Mouse (Mus musculus) kidney, embryonic 15.5 days (tissue): ENCODE results near the gene Inpp5d. TPM values are rescaled to one million over a fixed set of nuclear protein-coding genes. Genes with fewer than 3 reads are reported as not detected.

Source experiments
- ATAC-seq: fragments of 200-750 bp; cut with Nextera tagmentation; replicated peaks from 2 replicates; pipeline ENCODE4 v1.8.0; 2017; ENCODE audit warnings: moderate TSS enrichment; ENCODE audit not compliant: low FRiP score
- H3K27ac ChIP-seq: fragments of 300-500 bp; sonication (generic); 2 replicates; pipeline ENCODE4 v1.5.1; 2015; ENCODE audit warnings: mild to moderate bottlenecking, inconsistent platforms
- H3K27me3 ChIP-seq: fragments of 300-500 bp; sonication (generic); 2 replicates; pipeline ENCODE4 v1.6.1; 2015; ENCODE audit warnings: inconsistent platforms
- H3K36me3 ChIP-seq: fragments of 300-500 bp; sonication (generic); 2 replicates; pipeline ENCODE4 v1.6.1; 2015; ENCODE audit warnings: inconsistent platforms
- H3K4me1 ChIP-seq: fragments of 300-500 bp; sonication (generic); 2 replicates; pipeline ENCODE4 v1.6.1; 2015; ENCODE audit warnings: inconsistent platforms
- H3K4me2 ChIP-seq: fragments of 300-500 bp; sonication (generic); 2 replicates; pipeline ENCODE4 v1.6.1; 2015; ENCODE audit warnings: moderate library complexity, mild to moderate bottlenecking, inconsistent platforms
- H3K4me3 ChIP-seq: fragments of 300-500 bp; sonication (generic); replicated peaks from 2 replicates; pipeline ENCODE4 v1.5.1; 2015; ENCODE audit warnings: mild to moderate bottlenecking, inconsistent platforms
- H3K9ac ChIP-seq: fragments of 300-500 bp; sonication (generic); 2 replicates; pipeline ENCODE4 v1.6.1; 2015; ENCODE audit warnings: mild to moderate bottlenecking, inconsistent platforms
- H3K9me3 ChIP-seq: fragments of 300-500 bp; sonication (generic); replicated peaks from 2 replicates; pipeline ENCODE4 v1.6.1; 2016; ENCODE audit warnings: inconsistent platforms
- WGBS: fragments of 180-500 bp; shearing (Covaris S2); methylation state at CpG from one replicate; pipeline ENCODE4 v1.1.7; 2015; ENCODE audit warnings: mixed read lengths; 5-methylcytosine and 5-hydroxymethylcytosine counted together
- polyA plus RNA-seq: library from polyadenylated mRNA; unstranded; fragments of >200 nt; fragmentation: Nextera tagmentation; extraction: Ambion mirVana; gene quantifications from 2 replicates; pipeline ENCODE4 v1.2.1, GENCODE M21; 2015

The Inpp5d gene
- polyA plus RNA-seq, 1 experiment from 2014 or later: 10.2 TPM

DNA sequence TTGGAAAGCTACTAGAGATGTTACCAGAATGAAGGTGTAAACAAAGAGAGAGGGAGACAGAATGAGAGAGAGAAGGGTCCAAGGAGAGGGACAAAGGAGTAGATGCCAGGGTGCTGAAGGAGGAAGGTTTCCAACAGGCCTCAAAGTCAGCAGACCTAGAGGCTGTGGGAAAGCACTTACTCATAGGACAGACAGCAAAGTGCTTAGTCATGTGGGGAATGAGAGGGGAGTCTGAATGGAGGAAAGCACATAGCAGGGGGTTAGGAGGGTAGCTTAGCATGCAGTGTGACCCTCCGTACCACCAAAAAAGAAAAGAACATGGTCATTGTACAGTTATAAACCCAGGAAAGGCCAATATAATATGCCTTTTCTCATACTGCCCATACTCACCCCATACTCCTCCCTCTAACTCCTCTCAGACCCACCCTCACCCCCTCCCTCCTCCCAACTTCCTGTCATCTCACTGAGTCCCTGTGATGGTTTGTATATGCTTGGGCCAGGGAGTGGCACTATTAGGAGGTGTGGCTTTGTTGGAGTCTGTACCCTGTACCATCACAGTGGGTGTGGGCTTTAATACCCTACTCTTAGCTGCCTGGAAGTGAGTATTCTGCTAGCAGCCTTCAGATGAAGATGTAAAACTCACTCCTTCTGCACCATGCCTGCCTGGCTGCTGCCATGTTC lies 69.7 kb downstream of the Inpp5d start:
- Histone ChIP-seq H3K9me3 (no peaks in the 10 kb centered on the region), H3K27me3 (no peaks in the 10 kb centered on the region), H3K4me2 (no peak overlapping the region), H3K4me3 (no peak overlapping the region), H3K27ac (no peak overlapping the region), H3K4me1 (no peaks in the 10 kb centered on the region), H3K36me3 (no peaks in the 10 kb centered on the region), H3K9ac (no peak overlapping the region)
- WGBS: 94% methylated on average over 1 of the region's 1 CpGs
- no peak for ATAC-seq

DNA sequence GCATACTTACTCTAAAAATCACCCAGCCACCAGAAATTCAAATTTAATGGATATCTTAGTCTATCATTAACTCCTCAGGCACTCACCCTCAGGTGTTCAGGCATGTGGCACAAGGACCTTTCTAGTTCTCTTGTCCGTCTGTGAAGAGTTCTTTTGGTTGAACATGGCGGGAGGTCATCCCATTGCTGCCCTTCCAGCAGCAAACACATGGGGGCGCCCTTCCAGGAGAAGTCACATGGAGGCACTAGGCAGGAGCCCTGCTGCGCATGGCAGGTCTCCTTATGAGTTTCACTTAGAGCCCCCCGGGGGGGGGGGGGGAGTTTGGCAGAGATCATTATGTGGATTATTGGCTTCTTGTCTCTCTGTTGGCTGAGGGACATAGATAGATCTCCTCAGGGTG lies 76.2 kb downstream of the Inpp5d start:
- H3K9me3 ChIP-seq: no peaks in the 10 kb centered on the region
- H3K36me3 ChIP-seq: no peaks in the 10 kb centered on the region
- no peak overlapping the region for H3K4me3 ChIP-seq
- H3K27me3 ChIP-seq: no peaks in the 10 kb centered on the region
- no peak overlapping the region for H3K27ac ChIP-seq
- no peak overlapping the region for H3K9ac ChIP-seq
- H3K4me2 ChIP-seq: no peak overlapping the region
- 72% methylated on average over 5 of the region's 5 CpGs for WGBS
- no peaks in the 10 kb centered on the region; the same call in 1 of the 2 replicates for H3K4me1 ChIP-seq
- ATAC-seq: no peak

GRCm38 (mm10) chr1:87698010-87698409 lies 77.9 kb downstream of the Inpp5d start:
- WGBS: 76% methylated on average over 6 of the region's 6 CpGs
- Histone ChIP-seq H3K36me3 (no peaks in the 10 kb centered on the region), H3K4me1 (no peaks in the 10 kb centered on the region; the same call in 1 of the 2 replicates), H3K27ac (no peak overlapping the region), H3K27me3 (no peaks in the 10 kb centered on the region), H3K4me3 (no peak overlapping the region), H3K4me2 (no peak overlapping the region), H3K9ac (no peak overlapping the region), H3K9me3 (no peaks in the 10 kb centered on the region)
- ATAC-seq: no peak

DNA sequence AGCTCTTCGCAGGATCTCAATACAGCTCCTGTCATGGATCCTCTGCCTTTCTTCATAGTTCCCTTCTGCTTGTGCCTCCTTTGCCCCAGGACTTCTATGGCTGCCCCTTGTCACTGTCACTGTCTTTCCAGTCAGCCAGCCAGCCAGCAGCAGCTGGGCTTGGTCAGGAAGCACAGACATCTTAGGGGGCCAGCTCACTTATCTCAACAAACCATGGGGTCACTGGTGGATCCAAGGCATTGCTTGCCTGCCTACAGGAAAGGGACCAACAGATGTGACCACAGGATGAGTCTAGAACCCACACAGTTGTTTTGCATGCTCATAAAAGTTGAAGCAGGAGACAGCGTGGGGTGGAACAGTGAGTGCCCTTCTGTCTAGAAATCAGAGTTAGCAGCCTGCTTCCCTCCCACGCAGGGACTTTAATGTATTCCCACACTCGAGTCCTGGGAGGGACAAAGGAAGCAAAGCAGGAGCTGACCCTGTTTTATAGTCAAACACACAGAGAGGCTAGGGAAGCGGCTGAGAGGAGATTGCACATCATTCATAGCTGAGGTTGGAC lies 79.9 kb downstream of the Inpp5d start:
- Histone ChIP-seq H3K9ac (no peak overlapping the region), H3K27ac (no peak overlapping the region), H3K4me2 (no peak overlapping the region), H3K4me3 (no peak overlapping the region), H3K4me1 (no peaks in the 10 kb centered on the region; the same call in 1 of the 2 replicates), H3K27me3 (no peaks in the 10 kb centered on the region), H3K36me3 (no peaks in the 10 kb centered on the region), H3K9me3 (no peaks in the 10 kb centered on the region)
- 38% methylated on average over 5 of the region's 5 CpGs for WGBS
- ATAC-seq: no peak

GRCm38 (mm10) chr1:87704230-87704629 lies 84.1 kb downstream of the Inpp5d start:
- no peaks in the 10 kb centered on the region for H3K27me3 ChIP-seq
- H3K4me3 ChIP-seq: no peak overlapping the region
- 73% methylated on average over 2 of the region's 2 CpGs for WGBS
- no peaks in the 10 kb centered on the region; the same call in 1 of the 2 replicates for H3K9me3 ChIP-seq
- no peak for ATAC-seq
- H3K36me3 ChIP-seq: no peaks in the 10 kb centered on the region
- no peak overlapping the region for H3K4me2 ChIP-seq
- no peak overlapping the region for H3K27ac ChIP-seq
- no peak overlapping the region for H3K9ac ChIP-seq
- no peaks in the 10 kb centered on the region; the same call in 1 of the 2 replicates for H3K4me1 ChIP-seq

DNA sequence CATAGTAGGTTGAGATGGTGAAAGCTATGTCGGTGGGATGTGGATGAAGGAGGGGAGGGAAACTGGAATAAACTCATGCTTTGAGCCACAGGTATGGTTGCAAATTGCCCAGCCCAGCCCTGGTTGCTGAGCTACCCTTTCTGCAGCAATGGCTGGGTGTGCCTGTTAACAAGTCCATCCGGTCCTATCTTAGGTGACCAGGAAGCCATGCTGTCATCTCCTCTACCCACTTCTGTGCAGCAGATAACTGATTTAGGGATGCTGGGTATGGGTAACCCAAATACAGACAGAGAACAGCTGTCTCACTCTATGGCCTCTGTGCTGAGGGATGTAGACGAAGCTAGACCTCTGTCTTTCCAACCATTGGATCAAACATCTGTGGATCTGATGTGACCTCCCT lies 86.2 kb downstream of the Inpp5d start:
- H3K4me2 ChIP-seq: no peak overlapping the region
- peak; percentile 71; the same call in 1 of the 2 replicates for ATAC-seq
- H3K27ac ChIP-seq: no peak overlapping the region
- no peaks in the 10 kb centered on the region for H3K27me3 ChIP-seq
- no peak overlapping the region for H3K4me3 ChIP-seq
- no peaks in the 10 kb centered on the region for H3K36me3 ChIP-seq
- H3K9ac ChIP-seq: no peak overlapping the region
- no peaks in the 10 kb centered on the region; the same call in 1 of the 2 replicates for H3K9me3 ChIP-seq
- 92% methylated on average over 3 of the region's 3 CpGs for WGBS
- no peaks in the 10 kb centered on the region for H3K4me1 ChIP-seq

- WGBS: 78% methylated on average over 6 of the region's 6 CpGs
These were observed 88.9 kb downstream of the Inpp5d start for GRCm38 (mm10) chr1:87709020-87709419.

DNA sequence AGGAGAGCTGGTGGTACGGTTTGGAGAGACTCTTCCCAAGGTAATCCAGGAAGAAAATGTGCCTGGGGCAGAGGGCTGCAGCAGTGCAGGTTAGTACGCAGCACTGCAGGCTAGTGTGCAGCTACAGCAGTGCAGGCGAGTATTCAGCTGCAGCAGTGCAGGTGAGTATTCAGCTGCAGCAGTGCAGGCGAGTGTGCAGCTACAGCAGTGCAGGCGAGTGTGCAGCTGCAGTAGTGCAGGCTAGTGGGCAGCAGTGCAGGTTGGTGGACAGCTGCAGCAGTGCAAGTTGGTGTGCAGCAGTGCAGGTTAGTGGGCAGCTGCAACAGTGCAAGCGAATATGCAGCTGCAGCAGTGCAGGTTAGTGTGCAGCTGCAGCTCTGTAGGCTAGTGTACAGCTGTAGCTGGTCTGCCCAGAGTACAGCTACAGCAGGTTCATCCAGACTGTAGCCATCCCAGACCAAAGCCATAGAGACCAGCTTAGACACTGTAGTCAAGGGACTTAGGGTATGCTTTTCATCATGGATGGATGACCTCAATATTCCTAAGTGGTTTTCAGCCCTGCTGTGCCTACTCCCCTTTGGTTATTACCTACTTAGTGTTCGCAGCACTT lies 89.7 kb downstream of the Inpp5d start:
- Histone ChIP-seq H3K36me3 (no peaks in the 10 kb centered on the region), H3K9ac (no peak overlapping the region), H3K27ac (no peak overlapping the region), H3K27me3 (no peaks in the 10 kb centered on the region), H3K4me2 (no peak overlapping the region), H3K9me3 (no peaks in the 10 kb centered on the region; the same call in 1 of the 2 replicates), H3K4me1 (no peaks in the 10 kb centered on the region), H3K4me3 (no peak overlapping the region)
- ATAC-seq: no peak
- 83% methylated on average over 7 of the region's 7 CpGs for WGBS

More at GRCm38 (mm10) chr1:87709020-87709419, 88.9 kb downstream of the Inpp5d start:
- no peak overlapping the region for H3K27ac ChIP-seq
- H3K4me2 ChIP-seq: no peak overlapping the region
- H3K9me3 ChIP-seq: no peaks in the 10 kb centered on the region; the same call in 1 of the 2 replicates
- H3K27me3 ChIP-seq: no peaks in the 10 kb centered on the region
- no peak overlapping the region for H3K9ac ChIP-seq
- H3K4me3 ChIP-seq: no peak overlapping the region
- H3K36me3 ChIP-seq: no peaks in the 10 kb centered on the region
- ATAC-seq: no peak
- no peaks in the 10 kb centered on the region for H3K4me1 ChIP-seq

DNA sequence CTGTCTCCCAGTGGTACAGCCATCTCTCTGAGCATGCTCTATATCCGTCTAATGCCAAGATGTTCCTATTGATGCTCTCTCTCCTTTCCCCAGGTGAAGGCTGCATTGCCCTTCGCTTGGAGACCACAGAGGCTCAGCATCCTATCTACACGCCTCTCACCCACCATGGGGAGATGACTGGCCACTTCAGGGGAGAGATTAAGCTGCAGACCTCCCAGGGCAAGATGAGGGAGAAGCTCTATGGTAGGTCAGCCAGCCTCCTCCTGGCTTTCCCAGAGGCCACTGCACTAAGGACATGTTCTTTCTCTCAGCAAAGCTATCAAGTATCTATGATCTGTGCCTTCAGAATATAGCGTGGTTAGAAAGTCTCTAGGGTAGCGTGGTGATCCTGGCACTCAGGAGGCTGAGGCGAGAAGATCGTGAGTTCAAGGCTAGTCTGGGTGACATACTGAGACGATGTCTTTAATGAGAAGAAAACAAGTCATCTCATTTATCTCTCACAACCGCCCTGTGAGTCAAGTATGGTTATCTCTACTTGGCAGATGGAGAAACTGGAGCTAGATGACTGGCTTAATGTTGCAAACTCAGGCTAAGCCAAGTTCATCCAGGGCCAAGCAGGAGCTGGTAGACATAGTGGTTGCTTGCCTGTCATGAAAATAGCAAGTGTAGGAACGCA lies 92.0 kb downstream of the Inpp5d start:
- H3K36me3 ChIP-seq: no peaks in the 10 kb centered on the region
- no peak overlapping the region for H3K4me3 ChIP-seq
- H3K27ac ChIP-seq: no peak overlapping the region
- no peaks in the 10 kb centered on the region for H3K27me3 ChIP-seq
- no peak overlapping the region for H3K9ac ChIP-seq
- H3K4me2 ChIP-seq: no peak overlapping the region
- ATAC-seq: peak; percentile 62; the same call in 1 of the 2 replicates
- H3K4me1 ChIP-seq: no peaks in the 10 kb centered on the region
- no peaks in the 10 kb centered on the region; the same call in 1 of the 2 replicates for H3K9me3 ChIP-seq
- 82% methylated on average over 10 of the region's 10 CpGs for WGBS

GRCm38 (mm10) chr1:87712614-87712971 lies 92.5 kb downstream of the Inpp5d start:
- Histone ChIP-seq H3K4me3 (no peak overlapping the region), H3K27ac (no peak overlapping the region), H3K9ac (no peak overlapping the region), H3K36me3 (no peaks in the 10 kb centered on the region), H3K4me1 (no peaks in the 10 kb centered on the region), H3K27me3 (no peaks in the 10 kb centered on the region), H3K4me2 (no peak overlapping the region), H3K9me3 (no peaks in the 10 kb centered on the region; the same call in 1 of the 2 replicates)
- 51% methylated on average over 1 of the region's 1 CpGs for WGBS
- no peak for ATAC-seq

DNA sequence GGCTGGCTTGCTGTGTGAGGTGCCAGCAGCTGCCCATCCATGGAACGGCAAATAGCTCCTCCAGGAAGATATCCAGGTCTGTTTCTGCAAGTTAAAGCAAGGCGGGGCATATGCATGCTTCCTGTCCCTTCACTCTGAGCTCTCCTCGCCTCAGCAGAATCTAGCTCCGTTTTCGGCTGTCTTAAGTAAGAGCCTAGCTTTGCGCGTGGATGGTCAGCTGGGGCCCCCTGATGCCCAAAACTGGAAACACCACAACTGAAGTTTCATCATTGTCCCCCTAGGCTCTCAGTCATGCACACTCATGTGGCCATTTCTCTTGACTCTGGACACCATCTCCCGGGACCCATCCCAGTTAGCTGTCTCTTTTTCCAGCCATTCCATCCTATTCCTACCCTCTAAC lies 101.3 kb downstream of the Inpp5d start:
- Histone ChIP-seq H3K4me3 (no peak overlapping the region), H3K36me3 (no peaks in the 10 kb centered on the region), H3K27ac (no peak overlapping the region), H3K9ac (no peak overlapping the region), H3K9me3 (no peaks in the 10 kb centered on the region), H3K4me2 (no peak overlapping the region), H3K4me1 (no peaks in the 10 kb centered on the region), H3K27me3 (no peaks in the 10 kb centered on the region)
- 27% methylated on average over 8 of the region's 8 CpGs for WGBS
- 0 out of 2 replicates have a peak, but pooled peaks have one; percentile 46 for ATAC-seq

- no peaks in the 10 kb centered on the region for H3K36me3 ChIP-seq
- H3K4me3 ChIP-seq: no peak overlapping the region
- WGBS: 43% methylated on average over 2 of the region's 2 CpGs
- no peaks in the 10 kb centered on the region for H3K4me1 ChIP-seq
- no peaks in the 10 kb centered on the region for H3K27me3 ChIP-seq
- no peak overlapping the region for H3K4me2 ChIP-seq
- no peak overlapping the region for H3K27ac ChIP-seq
- no peaks in the 10 kb centered on the region for H3K9me3 ChIP-seq
- no peak overlapping the region for H3K9ac ChIP-seq
- no peak for ATAC-seq
These were observed 102.0 kb downstream of the Inpp5d start for GRCm38 (mm10) chr1:87722081-87722480.
